Mouse (Mus musculus) intestine, postnatal 0 days (tissue): ENCODE results near the gene Cxcr3. TPM values are rescaled to one million over a fixed set of nuclear protein-coding genes. Genes with fewer than 3 reads are reported as not detected.
A peak's percentile ranks its signal among the peaks of the same experiment; 100 is the strongest.

ENCODE experiments used
- ATAC-seq: fragments of 200-750 bp; cut with Nextera tagmentation; 2 replicates; pipeline ENCODE4 v1.8.0; 2017; ENCODE audit warnings: mild to moderate bottlenecking, moderate TSS enrichment, moderate library complexity
- H3K27ac ChIP-seq: fragments of 300-500 bp; sonication (generic); 2 replicates; pipeline ENCODE4 v1.5.1; 2014; ENCODE audit warnings: mild to moderate bottlenecking, low read depth, low read length, moderate library complexity
- H3K27me3 ChIP-seq: fragments of 300-500 bp; sonication (generic); replicated peaks from 2 replicates; pipeline ENCODE4 v1.6.1; 2014; ENCODE audit warnings: low read length, mixed read lengths; ENCODE audit not compliant: control insufficient read depth, insufficient read depth
- H3K36me3 ChIP-seq: fragments of 300-500 bp; sonication (generic); 2 replicates; pipeline ENCODE4 v1.6.1; 2014; ENCODE audit warnings: mild to moderate bottlenecking, moderate library complexity; ENCODE audit not compliant: control insufficient read depth, insufficient read depth
- H3K4me1 ChIP-seq: fragments of 300-500 bp; sonication (generic); replicated peaks from 2 replicates; pipeline ENCODE4 v1.6.1; 2014; ENCODE audit warnings: antibody characterized with exemption, low read length, mixed read lengths; ENCODE audit not compliant: control insufficient read depth, insufficient read depth
- H3K4me2 ChIP-seq: fragments of 300-500 bp; sonication (generic); replicated peaks from 2 replicates; pipeline ENCODE4 v1.6.1; 2014; ENCODE audit warnings: low read depth, mild to moderate bottlenecking, moderate library complexity
- H3K4me3 ChIP-seq: fragments of 300-500 bp; sonication (generic); 2 replicates; pipeline ENCODE4 v1.5.1; 2014; ENCODE audit warnings: low read depth, low read length
- H3K9ac ChIP-seq: fragments of 300-500 bp; sonication (generic); 2 replicates; pipeline ENCODE4 v1.6.1; 2014; ENCODE audit warnings: mild to moderate bottlenecking, low read depth, low read length
- H3K9me3 ChIP-seq: fragments of 300-500 bp; sonication (generic); 2 replicates; pipeline ENCODE4 v1.6.1; 2016; ENCODE audit warnings: mixed run types; ENCODE audit not compliant: control insufficient read depth
- CTCF ChIP-seq: sonication (generic); IDR thresholded peaks from 2 replicates; pipeline ENCODE4 v1.5.1; 2016; ENCODE audit warnings: low read depth, mild to moderate bottlenecking, control low read depth, antibody characterized with exemption, moderate library complexity
- WGBS: fragments of 180-500 bp; shearing (Covaris S2); extraction: QIAGEN DNeasy Blood & Tissue Kit; methylation state at CpG from one replicate; pipeline ENCODE4 v1.1.7; 2014; 5-methylcytosine and 5-hydroxymethylcytosine counted together
- polyA plus RNA-seq: library from polyadenylated mRNA; unstranded; fragments of >200 nt; fragmentation: Nextera tagmentation; extraction: Ambion mirVana; gene quantifications from 2 replicates; pipeline ENCODE4 v1.2.1, GENCODE M21; 2015

The Cxcr3 gene
- polyA plus RNA-seq, 1 experiment from 2014 or later = 1.0 TPM

DNA sequence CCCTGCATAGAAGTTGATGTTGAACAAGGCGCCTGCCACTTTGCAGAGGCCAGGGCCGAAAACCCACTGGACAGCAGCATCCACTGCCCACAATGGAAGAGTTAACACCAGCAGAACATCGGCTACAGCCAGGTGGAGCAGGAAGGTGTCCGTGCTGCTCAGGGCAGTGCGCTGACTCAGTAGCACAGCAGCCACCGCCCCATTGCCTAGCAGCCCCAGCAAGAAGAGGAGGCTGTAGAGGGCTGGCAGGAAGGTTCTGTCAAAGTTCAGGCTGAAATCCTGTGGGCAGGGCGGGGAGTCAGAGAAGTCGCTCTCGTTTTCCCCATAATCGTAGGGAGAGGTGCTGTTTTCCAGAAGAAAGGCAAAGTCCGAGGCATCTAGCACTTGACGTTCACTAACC lies 1.4 kb downstream of the Cxcr3 start:
- Histone ChIP-seq H3K4me1 (no peaks in the 10 kb centered on the region), H3K4me3 (no peak overlapping the region), H3K36me3 (no peaks in the 10 kb centered on the region), H3K9me3 (no peaks in the 10 kb centered on the region), H3K4me2 (no peak overlapping the region; the same call in 1 of the 2 replicates), H3K27me3 (0 out of 2 replicates have a peak, but pooled peaks cover 2% of the 10 kb centered on the region), H3K9ac (no peak overlapping the region), H3K27ac (no peak overlapping the region)
- ATAC-seq = 0 out of 2 replicates have a peak, but pooled peaks have one; percentile 13
- TF ChIP-seq CTCF = peak; percentile 21; the same call in 1 of the 2 replicates
- WGBS = 61% methylated on average over 12 of the region's 12 CpGs

DNA sequence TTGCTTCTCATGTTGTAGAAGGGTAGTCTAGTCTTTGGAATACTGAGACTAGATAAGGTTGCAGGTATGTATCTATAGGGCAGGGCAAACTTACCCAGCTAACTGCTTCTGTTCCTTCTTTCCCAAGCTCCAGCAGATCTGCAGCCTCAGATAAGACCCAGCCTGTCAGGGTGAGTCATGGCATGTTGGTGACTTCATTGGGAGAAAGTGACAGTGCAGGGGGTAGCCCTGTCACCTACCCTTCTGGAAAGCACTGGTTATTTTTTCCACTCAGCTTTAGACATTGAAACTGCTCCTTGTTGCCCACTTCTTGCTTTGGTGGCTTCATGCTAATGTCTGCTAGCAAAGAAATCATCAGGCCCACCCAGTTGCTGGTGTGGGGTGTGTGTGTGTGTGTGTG lies 4.1 kb downstream of the Cxcr3 start:
- ATAC-seq = no peak
- no peaks in the 10 kb centered on the region for H3K36me3 ChIP-seq
- no peak overlapping the region for H3K9ac ChIP-seq

DNA sequence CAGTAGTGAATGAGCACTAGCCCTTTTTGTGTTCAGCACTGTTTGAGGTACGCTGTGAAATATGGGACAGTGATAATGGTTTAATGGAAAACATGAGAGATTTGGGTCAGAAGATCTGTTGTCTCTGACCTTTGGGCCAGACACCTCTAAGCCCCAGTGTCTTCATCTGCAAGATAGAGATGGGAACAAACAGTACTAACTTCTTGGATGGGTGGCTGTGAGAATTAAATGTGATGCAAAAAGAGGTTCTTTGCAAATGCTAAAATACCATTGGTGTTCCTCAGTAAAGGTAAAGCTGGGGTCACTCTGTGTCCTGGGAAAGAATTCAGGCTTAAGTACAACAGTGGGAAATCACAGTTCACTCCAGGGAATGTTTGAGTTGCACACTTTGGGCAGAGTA lies 13.7 kb downstream of the Cxcr3 start:
- no peaks in the 10 kb centered on the region for H3K27me3 ChIP-seq
- WGBS = 69% methylated on average over 1 of the region's 1 CpGs
- H3K9me3 ChIP-seq = no peaks in the 10 kb centered on the region
- TF ChIP-seq CTCF = no peak
- ATAC-seq = no peak
- H3K27ac ChIP-seq = no peak overlapping the region
- H3K9ac ChIP-seq = no peak overlapping the region
- H3K4me3 ChIP-seq = no peak overlapping the region
- no peaks in the 10 kb centered on the region for H3K4me1 ChIP-seq
- H3K36me3 ChIP-seq = no peaks in the 10 kb centered on the region
- no peak overlapping the region for H3K4me2 ChIP-seq

More for the DNA sequence above, 4.1 kb downstream of the Cxcr3 start:
- Histone ChIP-seq H3K4me1 (no peaks in the 10 kb centered on the region), H3K27ac (no peak overlapping the region), H3K27me3 (no peaks in the 10 kb centered on the region), H3K9me3 (no peaks in the 10 kb centered on the region), H3K4me2 (no peak overlapping the region), H3K4me3 (no peak overlapping the region)
- no peak for TF ChIP-seq CTCF

DNA sequence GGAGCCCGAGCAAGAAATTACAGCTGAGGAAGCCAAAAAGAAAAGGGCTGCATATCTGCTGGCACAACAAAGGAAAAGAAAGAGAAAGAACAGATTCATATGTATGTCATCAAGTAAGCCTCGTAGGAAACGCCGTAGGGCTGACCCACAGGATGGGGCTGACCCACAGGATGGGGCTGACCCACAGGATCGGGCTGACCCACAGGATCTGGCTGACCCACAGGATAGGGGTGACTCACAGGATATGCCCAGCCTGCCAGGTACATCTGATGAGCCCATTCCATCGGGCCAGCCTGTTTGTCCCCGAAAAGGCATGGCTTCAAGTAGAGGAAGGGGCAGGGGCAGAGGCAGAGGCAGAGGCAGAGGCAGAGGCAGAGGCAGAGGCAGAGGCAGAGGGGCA lies 29.0 kb downstream of the Cxcr3 start:
- H3K4me3 ChIP-seq = no peak overlapping the region
- no peaks in the 10 kb centered on the region for H3K36me3 ChIP-seq
- no peak for ATAC-seq
- H3K27ac ChIP-seq = no peak overlapping the region
- WGBS = 82% methylated on average over 7 of the region's 7 CpGs
- H3K4me1 ChIP-seq = no peaks in the 10 kb centered on the region
- no peaks in the 10 kb centered on the region for H3K27me3 ChIP-seq
- H3K9me3 ChIP-seq = no peaks in the 10 kb centered on the region
- no peak overlapping the region for H3K4me2 ChIP-seq
- no peak overlapping the region for H3K9ac ChIP-seq
- no peak for TF ChIP-seq CTCF

DNA sequence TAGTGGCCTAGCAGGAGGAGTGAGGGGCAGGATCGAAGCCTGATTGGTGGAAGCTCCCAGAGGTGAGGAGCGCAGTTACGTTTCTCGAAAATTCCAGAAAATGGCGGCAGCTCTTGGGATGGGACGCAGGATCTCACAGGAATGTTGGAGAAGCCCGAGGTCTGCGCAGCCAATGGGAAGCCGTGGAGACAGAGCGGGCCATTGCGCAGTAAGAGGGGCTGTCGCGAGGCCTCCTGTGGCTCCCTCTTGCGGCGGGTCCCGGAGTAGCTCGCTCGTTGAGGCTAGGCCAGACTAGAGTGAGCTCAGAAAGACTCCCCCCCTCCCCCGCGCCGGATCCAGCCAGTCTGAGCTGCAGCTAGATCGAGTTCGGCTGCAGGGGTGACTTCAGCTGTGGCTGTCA lies 35.8 kb downstream of the Cxcr3 start:
- 70% methylated on average over 23 of the region's 23 CpGs for WGBS
- H3K4me3 ChIP-seq = no peak overlapping the region
- no peak overlapping the region for H3K9ac ChIP-seq
- H3K36me3 ChIP-seq = no peaks in the 10 kb centered on the region
- no peaks in the 10 kb centered on the region for H3K4me1 ChIP-seq
- no peak overlapping the region for H3K4me2 ChIP-seq
- H3K27ac ChIP-seq = no peak overlapping the region
- 0 out of 2 replicates have a peak, but pooled peaks cover 6% of the 10 kb centered on the region for H3K9me3 ChIP-seq
- ATAC-seq = no peak
- no peaks in the 10 kb centered on the region for H3K27me3 ChIP-seq
- TF ChIP-seq CTCF = no peak

DNA sequence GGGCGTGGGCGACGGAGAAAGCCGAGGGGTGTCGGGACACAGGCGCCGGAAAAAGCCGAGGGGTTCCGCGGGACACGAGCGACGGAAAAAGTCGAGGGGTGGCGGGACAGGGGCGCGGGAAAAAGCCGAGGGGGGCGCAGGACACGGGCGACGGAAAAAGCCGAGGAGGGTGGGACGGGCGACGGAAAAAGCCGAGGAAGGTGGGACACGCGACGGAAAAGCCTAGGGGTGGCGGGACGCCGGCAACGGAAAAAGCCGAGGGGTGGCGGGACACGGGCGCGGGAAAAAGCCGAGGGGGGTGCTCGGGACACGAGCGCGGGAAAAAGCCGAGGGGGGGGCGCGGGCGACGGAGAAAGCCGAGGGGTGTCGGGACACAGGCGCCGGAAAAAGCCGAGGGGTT lies 36.5 kb downstream of the Cxcr3 start:
- 65% methylated on average over 52 of the region's 54 CpGs for WGBS
- Histone ChIP-seq H3K9ac (no peak overlapping the region), H3K27me3 (no peaks in the 10 kb centered on the region), H3K36me3 (no peaks in the 10 kb centered on the region), H3K27ac (no peak overlapping the region), H3K9me3 (0 out of 2 replicates have a peak, but pooled peaks cover 6% of the 10 kb centered on the region), H3K4me2 (no peak overlapping the region), H3K4me1 (no peaks in the 10 kb centered on the region), H3K4me3 (no peak overlapping the region)
- no peak for ATAC-seq
- no peak for TF ChIP-seq CTCF

DNA sequence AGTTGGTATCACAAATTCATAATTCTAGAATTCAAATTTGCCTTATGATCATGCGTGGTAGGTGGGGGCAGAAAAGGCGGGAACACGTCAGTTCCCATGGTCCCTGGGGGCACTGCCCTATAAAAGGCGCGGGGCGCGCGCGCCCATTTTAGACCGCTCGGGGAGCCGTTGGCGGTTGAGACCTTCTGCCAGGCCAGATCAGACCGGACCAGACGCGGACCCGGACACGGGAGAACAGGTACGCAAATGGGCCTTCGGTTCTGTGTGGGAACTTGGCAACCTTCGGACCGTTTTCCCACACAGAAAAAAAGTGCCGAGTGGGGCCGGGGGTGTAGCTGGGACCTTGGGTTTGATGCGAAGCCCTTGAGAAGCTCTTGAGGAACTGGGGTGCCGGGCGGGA lies 38.4 kb downstream of the Cxcr3 start:
- 93% methylated on average over 27 of the region's 27 CpGs for WGBS
- no peak overlapping the region for H3K27ac ChIP-seq
- no peak overlapping the region for H3K9ac ChIP-seq
- H3K27me3 ChIP-seq = no peaks in the 10 kb centered on the region
- no peaks in the 10 kb centered on the region for H3K4me1 ChIP-seq
- H3K4me2 ChIP-seq = no peak overlapping the region
- TF ChIP-seq CTCF = no peak
- H3K36me3 ChIP-seq = no peaks in the 10 kb centered on the region
- no peak for ATAC-seq
- H3K4me3 ChIP-seq = no peak overlapping the region
- 0 out of 2 replicates have a peak, but pooled peaks cover 6% of the 10 kb centered on the region for H3K9me3 ChIP-seq

Other genes with a start within 250 kb of the Cxcr3 start
- 3.2 and 3.5 TPM in 2 replicates for gene Taf1, start 201.5 kb downstream of the Cxcr3 start, polyA plus RNA-seq
- 38.5 and 38.7 TPM in 2 replicates for gene Ogt, start 94.2 kb downstream of the Cxcr3 start, polyA plus RNA-seq
- gene Gm4779, start 60.2 kb upstream of the Cxcr3 start, polyA plus RNA-seq = not detected in 2 replicates
- not detected in 2 replicates for gene 8030474K03Rik, start 60.4 kb upstream of the Cxcr3 start, polyA plus RNA-seq
- gene Nhsl2, start 115.1 kb upstream of the Cxcr3 start, polyA plus RNA-seq = 1.3 TPM in 2 replicates